Mouse (Mus musculus) retina, postnatal 1 day (tissue): ENCODE measurements at regions not wholly inside any gene's neighbourhood (a gene's known extent, or its start where the extent isn't known, plus 50 kb on each side); places are given as distances from the start of the nearest gene placed in this dataset.

Experiments used
- DNase-seq: peaks from one replicate; pipeline ENCODE4 v3.0.0-alpha.2; 2012

DNA sequence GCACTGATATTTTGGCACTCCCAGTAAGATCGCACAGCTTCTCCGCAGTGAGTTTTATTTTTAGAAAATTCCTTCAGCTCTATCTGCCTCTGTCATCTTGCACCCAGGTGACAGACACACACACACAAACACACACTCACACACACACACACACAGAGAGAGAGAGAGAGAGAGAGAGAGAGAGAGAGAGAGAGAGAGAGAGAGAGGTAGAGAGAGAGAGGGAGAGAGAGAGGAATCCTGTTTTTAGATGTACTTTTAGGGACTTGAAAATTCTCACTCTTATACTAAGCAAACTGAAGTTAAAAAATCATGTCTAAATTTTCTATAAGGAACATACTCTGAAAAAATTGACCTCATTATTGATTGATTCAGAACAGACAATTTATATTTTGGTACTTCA, 210.2 kb upstream of the Cdh10 start:
- no peak for DNase-seq

DNA sequence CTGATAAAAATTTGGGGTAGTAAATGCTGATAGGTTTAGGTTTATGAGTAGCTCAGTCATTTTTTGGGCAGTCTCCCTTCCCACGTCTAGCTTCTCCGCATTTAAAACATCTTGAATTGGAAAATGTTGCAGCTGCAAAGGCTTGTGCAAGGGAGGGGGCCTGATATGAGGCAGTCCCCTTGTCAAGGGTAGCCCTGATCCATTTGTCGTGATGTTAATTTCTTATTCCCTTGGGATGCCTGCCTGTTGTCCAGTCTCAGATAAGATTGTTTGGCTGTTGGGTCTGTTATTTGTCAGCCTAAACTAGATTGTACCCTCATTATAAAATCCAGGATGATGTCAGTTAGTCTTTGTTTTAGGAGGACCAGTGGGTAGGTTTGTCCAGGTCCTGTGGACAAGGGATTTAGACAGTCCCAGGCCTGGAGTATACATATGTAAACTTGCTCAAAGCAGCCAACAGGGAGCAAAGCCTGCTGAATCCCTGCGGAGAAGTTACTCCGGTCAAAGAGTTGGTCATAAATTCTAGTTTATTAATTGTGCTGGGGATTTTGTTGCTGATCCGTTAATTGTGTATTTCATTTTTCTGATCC, 195.0 kb upstream of the Cdh10 start:
- no peak for DNase-seq

DNA sequence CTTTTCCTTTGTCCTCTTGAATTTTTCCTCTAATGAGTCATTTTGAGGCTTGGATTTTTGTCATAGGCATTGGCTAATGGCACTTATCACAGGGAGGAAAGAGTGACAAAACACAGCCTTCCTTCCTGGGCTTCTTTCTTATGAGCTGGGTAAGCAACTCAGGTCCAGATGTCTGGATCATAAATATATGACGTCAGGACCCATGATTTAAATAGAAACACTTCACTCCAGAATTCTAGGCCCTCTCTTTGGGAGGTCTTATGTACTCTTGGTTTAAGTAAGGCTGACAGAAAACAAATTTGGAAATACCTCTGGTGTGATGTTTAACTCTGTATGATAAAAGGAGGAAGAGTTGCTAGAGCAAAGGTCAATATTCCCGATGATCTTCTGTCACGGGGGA, 193.8 kb upstream of the Cdh10 start:
- no peak for DNase-seq

DNA sequence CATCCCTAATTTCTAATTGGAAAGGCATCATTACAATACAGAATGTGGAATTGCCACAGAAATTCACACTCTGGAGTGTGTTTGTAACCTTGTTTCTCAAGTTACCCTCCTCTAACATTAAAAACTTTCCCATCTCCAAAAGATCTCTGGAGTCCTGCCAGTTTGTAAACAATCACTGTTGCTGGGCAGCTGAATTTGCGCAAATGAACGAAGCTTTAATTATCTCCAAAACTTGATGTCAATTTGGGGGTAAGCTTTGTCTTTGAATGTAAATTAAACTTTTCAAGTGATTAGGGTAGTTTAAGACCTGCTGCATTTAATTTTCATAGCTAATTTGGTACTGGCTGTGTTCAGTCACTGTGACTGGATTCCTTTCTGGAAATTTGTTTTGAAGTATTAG, 191.8 kb upstream of the Cdh10 start:
- DNase-seq, result peak; percentile 21
